Comparison of ENCODE assay signal across 11 mouse cellular contexts in the genomic region with DNA sequence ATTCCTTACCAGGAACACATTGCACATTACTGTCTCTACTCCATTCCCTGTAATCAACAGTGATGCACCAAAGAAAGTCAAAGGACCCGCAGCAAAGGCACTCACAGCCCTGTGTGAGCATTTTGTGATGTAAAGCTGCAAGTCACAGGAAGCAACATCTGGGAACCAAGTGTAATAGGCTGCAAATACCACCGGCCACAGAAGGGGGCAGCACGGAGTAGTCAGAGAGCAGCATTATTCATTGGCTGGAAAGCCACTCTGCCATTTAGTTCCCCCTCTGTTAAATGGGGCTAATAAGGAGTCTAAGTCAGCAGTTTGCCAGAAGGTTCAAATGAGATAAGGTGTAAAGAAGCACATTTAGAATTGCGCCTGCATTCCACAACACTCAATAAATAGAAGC.
DNase-seq lines count a peak whose midpoint lies in the region; ATAC-seq and TF ChIP-seq lines count a peak whose summit lies in the region.
"Had no signal": no experiment of that assay in that cellular context is flagged by ENCODE, and none has a peak within 500 bp of the region (broad histone marks: within the 10 kb centered on the region; RNA-seq: fewer than 3 reads in every experiment).

No protein-coding gene starts in this region.

- ATAC-seq in forebrain, embryonic 11.5 days (replicated peaks; ENCODE audit: low FRiP score), result no peak
- ATAC-seq in forebrain, embryonic 14.5 days, result no peak
- no peak for ATAC-seq in liver, embryonic 14.5 days (ENCODE audit: insufficient read depth)
- ATAC-seq in liver, embryonic 11.5 days (replicated peaks; ENCODE audit: low FRiP score), result no peak
- no peak for ATAC-seq in lung, postnatal 0 days
- ATAC-seq in forebrain, embryonic 13.5 days, result no peak

- H3K9me3 ChIP-seq in forebrain, embryonic 11.5 days (ENCODE audit: control insufficient read depth, low read length), result no peaks in the 10 kb centered on the region
- H3K9me3 ChIP-seq in forebrain, embryonic 14.5 days (replicated peaks; ENCODE audit: control insufficient read depth, low read length), result no peaks in the 10 kb centered on the region
- no peaks in the 10 kb centered on the region for H3K9me3 ChIP-seq in liver, embryonic 14.5 days (ENCODE audit: control insufficient read depth, low read length)
- no peaks in the 10 kb centered on the region for H3K9me3 ChIP-seq in liver, embryonic 11.5 days (ENCODE audit: control insufficient read depth, low read length)
- H3K9me3 ChIP-seq in lung, postnatal 0 days (ENCODE audit: low read length), result no peaks in the 10 kb centered on the region
- H3K9me3 ChIP-seq in forebrain, embryonic 13.5 days (replicated peaks), result no peaks in the 10 kb centered on the region
- H3K9me3 ChIP-seq: neural tube, embryonic 12.5 days had no signal

- H3K9ac ChIP-seq in forebrain, embryonic 11.5 days (ENCODE audit: low read length), result no peak overlapping the region
- no peak overlapping the region for H3K9ac ChIP-seq in forebrain, embryonic 14.5 days (ENCODE audit: low read length)
- no peak overlapping the region for H3K9ac ChIP-seq in liver, embryonic 14.5 days (replicated peaks)
- no peak overlapping the region for H3K9ac ChIP-seq in liver, embryonic 11.5 days (ENCODE audit: low read depth, low read length)
- no peak overlapping the region for H3K9ac ChIP-seq in lung, postnatal 0 days (replicated peaks; ENCODE audit: low read depth)
- no peak overlapping the region for H3K9ac ChIP-seq in forebrain, embryonic 13.5 days
- H3K9ac ChIP-seq: neural tube, embryonic 12.5 days had no signal

- H3K27ac ChIP-seq in forebrain, embryonic 11.5 days (ENCODE audit: low read depth, low read length), result no peak overlapping the region
- no peak overlapping the region for H3K27ac ChIP-seq in forebrain, embryonic 14.5 days (ENCODE audit: low read depth, low read length)
- H3K27ac ChIP-seq in liver, embryonic 14.5 days, result no peak overlapping the region
- H3K27ac ChIP-seq in liver, embryonic 11.5 days (ENCODE audit: low read depth, low read length), result no peak overlapping the region
- no peak overlapping the region for H3K27ac ChIP-seq in lung, postnatal 0 days (ENCODE audit: low read length)
- no peak overlapping the region for H3K27ac ChIP-seq in forebrain, embryonic 13.5 days
- H3K27ac ChIP-seq: neural tube, embryonic 12.5 days had no signal

- H3K4me3 ChIP-seq in forebrain, embryonic 11.5 days (ENCODE audit: low read depth, low read length), result no peak overlapping the region
- no peak overlapping the region for H3K4me3 ChIP-seq in forebrain, embryonic 14.5 days (ENCODE audit: low read depth, low read length)
- H3K4me3 ChIP-seq in liver, embryonic 14.5 days (ENCODE audit: insufficient read depth in 1 of 2, low read depth in 2 of 2, low read length in 2 of 2), result no peak overlapping the region
- no peak overlapping the region for H3K4me3 ChIP-seq in liver, embryonic 11.5 days (ENCODE audit: low read depth, low read length)
- H3K4me3 ChIP-seq in lung, postnatal 0 days (ENCODE audit: low read depth, low read length), result no peak overlapping the region
- no peak overlapping the region for H3K4me3 ChIP-seq in forebrain, embryonic 13.5 days
- H3K4me3 ChIP-seq: erythroblast, embryonic 14.5 days; neural tube, embryonic 12.5 days had no signal

- H3K4me1 ChIP-seq in forebrain, embryonic 11.5 days (replicated peaks; ENCODE audit: control insufficient read depth, insufficient read depth, low read length), result no peaks in the 10 kb centered on the region
- H3K4me1 ChIP-seq in forebrain, embryonic 14.5 days (ENCODE audit: control insufficient read depth, insufficient read depth, low read length), result no peaks in the 10 kb centered on the region
- H3K4me1 ChIP-seq in liver, embryonic 14.5 days (replicated peaks; ENCODE audit: control insufficient read depth in 2 of 2, insufficient read depth in 2 of 2, low read length in 1 of 2), result no peaks in the 10 kb centered on the region
- no peaks in the 10 kb centered on the region for H3K4me1 ChIP-seq in liver, embryonic 11.5 days (replicated peaks; ENCODE audit: control insufficient read depth, insufficient read depth, low read length)
- H3K4me1 ChIP-seq in lung, postnatal 0 days (ENCODE audit: insufficient read depth, low read depth, low read length), result no peaks in the 10 kb centered on the region
- no peaks in the 10 kb centered on the region for H3K4me1 ChIP-seq in forebrain, embryonic 13.5 days
- H3K4me1 ChIP-seq: neural tube, embryonic 12.5 days had no signal

- WGBS in forebrain, embryonic 11.5 days, result 48% methylated on average over 4 of the region's 4 CpGs
- 61% methylated on average over 4 of the region's 4 CpGs for WGBS in forebrain, embryonic 14.5 days
- WGBS in liver, embryonic 14.5 days (ENCODE audit: insufficient replicate concordance), result 35% methylated on average over 4 of the region's 4 CpGs
- WGBS in liver, embryonic 11.5 days, result 42% methylated on average over 4 of the region's 4 CpGs
- 50% methylated on average over 4 of the region's 4 CpGs for WGBS in lung, postnatal 0 days
- 49% methylated on average over 4 of the region's 4 CpGs for WGBS in forebrain, embryonic 13.5 days

- H3K27me3 ChIP-seq in forebrain, embryonic 11.5 days (ENCODE audit: control insufficient read depth, insufficient read depth, low read length), result no peaks in the 10 kb centered on the region
- H3K27me3 ChIP-seq in forebrain, embryonic 14.5 days (replicated peaks; ENCODE audit: control insufficient read depth, insufficient read depth, low read length), result no peaks in the 10 kb centered on the region
- H3K27me3 ChIP-seq in liver, embryonic 14.5 days (ENCODE audit: control insufficient read depth, insufficient read depth, low read length), result no peaks in the 10 kb centered on the region
- H3K27me3 ChIP-seq in liver, embryonic 11.5 days (replicated peaks; ENCODE audit: control insufficient read depth, insufficient read depth, low read length), result no peaks in the 10 kb centered on the region
- H3K27me3 ChIP-seq in lung, postnatal 0 days (replicated peaks; ENCODE audit: insufficient read depth, low read length), result no peaks in the 10 kb centered on the region
- H3K27me3 ChIP-seq in forebrain, embryonic 13.5 days, result no peaks in the 10 kb centered on the region
- H3K27me3 ChIP-seq: neural tube, embryonic 12.5 days had no signal

- H3K36me3 ChIP-seq in forebrain, embryonic 11.5 days (ENCODE audit: control insufficient read depth, insufficient read depth, low read length), result no peaks in the 10 kb centered on the region
- no peaks in the 10 kb centered on the region for H3K36me3 ChIP-seq in forebrain, embryonic 14.5 days (ENCODE audit: control insufficient read depth, insufficient read depth, low read length)
- H3K36me3 ChIP-seq in liver, embryonic 14.5 days (replicated peaks; ENCODE audit: control insufficient read depth, insufficient read depth, low read depth), result no peaks in the 10 kb centered on the region
- no peaks in the 10 kb centered on the region for H3K36me3 ChIP-seq in liver, embryonic 11.5 days (ENCODE audit: control insufficient read depth, insufficient read depth, low read length)
- H3K36me3 ChIP-seq in lung, postnatal 0 days (ENCODE audit: insufficient read depth, low read length), result no peaks in the 10 kb centered on the region
- H3K36me3 ChIP-seq in forebrain, embryonic 13.5 days (ENCODE audit: poor library complexity, severe bottlenecking), result no peaks in the 10 kb centered on the region
- H3K36me3 ChIP-seq: G1E; neural tube, embryonic 12.5 days had no signal

- H3K4me2 ChIP-seq in forebrain, embryonic 11.5 days (ENCODE audit: low read depth, low read length, severe bottlenecking), result no peak overlapping the region
- no peak overlapping the region for H3K4me2 ChIP-seq in forebrain, embryonic 14.5 days (ENCODE audit: low read length)
- H3K4me2 ChIP-seq in liver, embryonic 14.5 days (ENCODE audit: low read depth), result no peak overlapping the region
- no peak overlapping the region for H3K4me2 ChIP-seq in liver, embryonic 11.5 days
- H3K4me2 ChIP-seq in lung, postnatal 0 days (replicated peaks; ENCODE audit: low read depth, low read length), result no peak overlapping the region
- H3K4me2 ChIP-seq in forebrain, embryonic 13.5 days, result no peak overlapping the region
- H3K4me2 ChIP-seq: neural tube, embryonic 12.5 days had no signal

- no peak for TF ChIP-seq EP300 in liver, embryonic 14.5 days (IDR thresholded peaks at IDR 0.05; ENCODE audit: low read depth)
- no peak for TF ChIP-seq EP300 in lung, postnatal 0 days (IDR thresholded peaks at IDR 0.05)

- peak; percentile 63 for DNase-seq in forebrain, embryonic 11.5 days (ENCODE audit: low spot score)
- DNase-seq in forebrain, embryonic 14.5 days (ENCODE audit: low spot score), result no peak
- no peak for DNase-seq in liver, embryonic 14.5 days (ENCODE audit: low read depth in 3 of 3, low spot score in 3 of 3)
- no peak for DNase-seq in liver, embryonic 11.5 days (ENCODE audit: low spot score)
- DNase-seq in adrenal gland, adult 2 months, result peak; percentile 5
- no peak for DNase-seq in lung, postnatal 0 days (ENCODE audit: low spot score)
- no peak for DNase-seq in frontal cortex, postnatal 25 days (ENCODE audit: low spot score in 2 of 2)

- peak; percentile 52 for TF ChIP-seq CTCF in liver, embryonic 14.5 days (IDR thresholded peaks at IDR 0.05; ENCODE audit: low read depth)
- TF ChIP-seq CTCF in lung, postnatal 0 days (IDR thresholded peaks at IDR 0.05), result peak; percentile 59

Comparison
In these comparisons a context has a peak if more than half of its experiments do, and no peak if none do; other contexts are left out.
1. DNase-seq: peak in forebrain, embryonic 11.5 days (single experiment) and adrenal gland, adult 2 months (single experiment); none in forebrain, embryonic 14.5 days (single experiment), liver, embryonic 14.5 days (0 of 3), liver, embryonic 11.5 days (single experiment), lung, postnatal 0 days (single experiment) and frontal cortex, postnatal 25 days (0 of 2).